Mouse (Mus musculus): Measurements from ENCODE around the gene Fxyd2. TPM values are rescaled to one million over a fixed set of nuclear protein-coding genes. Genes with fewer than 3 reads are reported as not detected.
A peak's percentile ranks its signal among the peaks of the same experiment; 100 is the strongest.

Gene Fxyd2
- polyA plus RNA-seq, 1 experiment from 2014 or later, result 3.3 TPM

GRCm38 (mm10) chr9:45395796-45396195 lies 3.7 kb upstream of the Fxyd2 start:
- no peak overlapping the region for H3K27ac ChIP-seq
- H3K9me3 ChIP-seq, result no peaks in the 10 kb centered on the region
- WGBS, result 23% methylated on average over 3 of the region's 3 CpGs
- no peak overlapping the region for H3K9ac ChIP-seq
- ATAC-seq (ENCODE audit: borderline replicate concordance, extremely low read depth, low FRiP score, low TSS enrichment), result no peak
- H3K4me3 ChIP-seq, result no peak overlapping the region
- H3K4me2 ChIP-seq, result no peak overlapping the region
- H3K36me3 ChIP-seq, result no peaks in the 10 kb centered on the region
- no peaks in the 10 kb centered on the region for H3K4me1 ChIP-seq
- H3K27me3 ChIP-seq, result no peaks in the 10 kb centered on the region

GRCm38 (mm10) chr9:45398336-45398735 lies 1.1 kb upstream of the Fxyd2 start:
- Histone ChIP-seq H3K4me3 (no peak overlapping the region), H3K4me2 (no peak overlapping the region), H3K4me1 (no peaks in the 10 kb centered on the region), H3K27me3 (no peaks in the 10 kb centered on the region), H3K36me3 (no peaks in the 10 kb centered on the region), H3K9ac (no peak overlapping the region), H3K27ac (no peak overlapping the region), H3K9me3 (no peaks in the 10 kb centered on the region)
- no peak for ATAC-seq (ENCODE audit: borderline replicate concordance, extremely low read depth, low FRiP score, low TSS enrichment)
- WGBS, result 29% methylated on average over 1 of the region's 1 CpGs

GRCm38 (mm10) chr9:45401851-45402250 lies 2.4 kb downstream of the Fxyd2 start:
- no peak overlapping the region for H3K9ac ChIP-seq
- no peaks in the 10 kb centered on the region for H3K36me3 ChIP-seq
- H3K27me3 ChIP-seq, result no peaks in the 10 kb centered on the region
- H3K4me1 ChIP-seq, result no peaks in the 10 kb centered on the region
- no peak overlapping the region for H3K4me2 ChIP-seq
- no peak for ATAC-seq (ENCODE audit: borderline replicate concordance, extremely low read depth, low FRiP score, low TSS enrichment)
- no peak overlapping the region for H3K27ac ChIP-seq
- no peaks in the 10 kb centered on the region for H3K9me3 ChIP-seq
- WGBS, result 37% methylated on average over 4 of the region's 4 CpGs
- no peak overlapping the region for H3K4me3 ChIP-seq

- Histone ChIP-seq H3K4me3 (no peak overlapping the region), H3K4me1 (peaks cover 3% of the 10 kb centered on the region), H3K9me3 (no peaks in the 10 kb centered on the region), H3K27me3 (no peaks in the 10 kb centered on the region), H3K4me2 (no peak overlapping the region), H3K36me3 (no peaks in the 10 kb centered on the region), H3K27ac (no peak overlapping the region), H3K9ac (no peak overlapping the region)
- 41% methylated on average over 2 of the region's 2 CpGs for WGBS
- no peak for ATAC-seq (ENCODE audit: borderline replicate concordance, extremely low read depth, low FRiP score, low TSS enrichment)
Observed at GRCm38 (mm10) chr9:45402957-45403356, 3.5 kb downstream of the Fxyd2 start.

- no peaks in the 10 kb centered on the region for H3K27me3 ChIP-seq
- no peak overlapping the region for H3K27ac ChIP-seq
- 45% methylated on average over 5 of the region's 5 CpGs for WGBS
- no peak overlapping the region for H3K4me2 ChIP-seq
- H3K4me3 ChIP-seq, result no peak overlapping the region
- no peak overlapping the region for H3K9ac ChIP-seq
- H3K4me1 ChIP-seq, result peaks cover 6% of the 10 kb centered on the region
- no peaks in the 10 kb centered on the region for H3K36me3 ChIP-seq
- no peaks in the 10 kb centered on the region for H3K9me3 ChIP-seq
- no peak for ATAC-seq (ENCODE audit: borderline replicate concordance, extremely low read depth, low FRiP score, low TSS enrichment)
Observed at GRCm38 (mm10) chr9:45405694-45406093, 6.2 kb downstream of the Fxyd2 start.

GRCm38 (mm10) chr9:45406808-45407207 lies 7.3 kb downstream of the Fxyd2 start:
- no peak for ATAC-seq (ENCODE audit: borderline replicate concordance, extremely low read depth, low FRiP score, low TSS enrichment)
- H3K27me3 ChIP-seq, result no peaks in the 10 kb centered on the region
- H3K36me3 ChIP-seq, result no peaks in the 10 kb centered on the region
- H3K27ac ChIP-seq, result no peak overlapping the region
- H3K9ac ChIP-seq, result no peak overlapping the region
- no peak overlapping the region for H3K4me3 ChIP-seq
- no peaks in the 10 kb centered on the region for H3K9me3 ChIP-seq
- WGBS, result 79% methylated on average over 3 of the region's 3 CpGs
- H3K4me2 ChIP-seq, result no peak overlapping the region
- peaks cover 6% of the 10 kb centered on the region for H3K4me1 ChIP-seq

GRCm38 (mm10) chr9:45407706-45408675 lies 8.5 kb downstream of the Fxyd2 start:
- Histone ChIP-seq H3K9ac (no peak overlapping the region), H3K4me2 (peak overlapping the region; percentile 58), H3K27ac (no peak overlapping the region), H3K27me3 (no peaks in the 10 kb centered on the region), H3K36me3 (no peaks in the 10 kb centered on the region), H3K4me1 (peaks cover 6% of the 10 kb centered on the region), H3K9me3 (no peaks in the 10 kb centered on the region), H3K4me3 (peak overlapping the region; percentile 30)
- ATAC-seq (ENCODE audit: borderline replicate concordance, extremely low read depth, low FRiP score, low TSS enrichment), result peak; percentile 72
- 33% methylated on average over 33 of the region's 33 CpGs for WGBS

GRCm38 (mm10) chr9:45410193-45410592 lies 10.7 kb downstream of the Fxyd2 start:
- Histone ChIP-seq H3K9me3 (no peaks in the 10 kb centered on the region), H3K4me2 (no peak overlapping the region), H3K27ac (no peak overlapping the region), H3K4me3 (no peak overlapping the region), H3K4me1 (peaks cover 6% of the 10 kb centered on the region), H3K36me3 (no peaks in the 10 kb centered on the region), H3K27me3 (no peaks in the 10 kb centered on the region), H3K9ac (no peak overlapping the region)
- ATAC-seq (ENCODE audit: borderline replicate concordance, extremely low read depth, low FRiP score, low TSS enrichment), result no peak
- WGBS, result 50% methylated on average over 5 of the region's 5 CpGs

GRCm38 (mm10) chr9:45410614-45411013 lies 11.1 kb downstream of the Fxyd2 start:
- no peak for ATAC-seq (ENCODE audit: borderline replicate concordance, extremely low read depth, low FRiP score, low TSS enrichment)
- 95% methylated on average over 2 of the region's 2 CpGs for WGBS
- Histone ChIP-seq H3K36me3 (no peaks in the 10 kb centered on the region), H3K4me3 (no peak overlapping the region), H3K27ac (no peak overlapping the region), H3K4me2 (no peak overlapping the region), H3K4me1 (peaks cover 6% of the 10 kb centered on the region), H3K27me3 (no peaks in the 10 kb centered on the region), H3K9ac (no peak overlapping the region), H3K9me3 (no peaks in the 10 kb centered on the region)

GRCm38 (mm10) chr9:45411111-45411510 lies 11.6 kb downstream of the Fxyd2 start:
- Histone ChIP-seq H3K27ac (no peak overlapping the region), H3K27me3 (no peaks in the 10 kb centered on the region), H3K4me3 (no peak overlapping the region), H3K9me3 (no peaks in the 10 kb centered on the region), H3K4me2 (no peak overlapping the region), H3K36me3 (no peaks in the 10 kb centered on the region), H3K9ac (no peak overlapping the region), H3K4me1 (peaks cover 6% of the 10 kb centered on the region)
- 70% methylated on average over 3 of the region's 3 CpGs for WGBS
- ATAC-seq (ENCODE audit: borderline replicate concordance, extremely low read depth, low FRiP score, low TSS enrichment), result no peak

GRCm38 (mm10) chr9:45411803-45412202 lies 12.3 kb downstream of the Fxyd2 start:
- H3K36me3 ChIP-seq, result no peaks in the 10 kb centered on the region
- no peak overlapping the region for H3K27ac ChIP-seq
- H3K9me3 ChIP-seq, result no peaks in the 10 kb centered on the region
- no peak overlapping the region for H3K4me3 ChIP-seq
- WGBS, result 14% methylated on average over 7 of the region's 7 CpGs
- no peaks in the 10 kb centered on the region for H3K27me3 ChIP-seq
- peak overlapping the region; percentile 40 for H3K4me2 ChIP-seq
- no peak for ATAC-seq (ENCODE audit: borderline replicate concordance, extremely low read depth, low FRiP score, low TSS enrichment)
- H3K9ac ChIP-seq, result no peak overlapping the region
- H3K4me1 ChIP-seq, result peaks cover 6% of the 10 kb centered on the region

GRCm38 (mm10) chr9:45412287-45412686 lies 12.8 kb downstream of the Fxyd2 start:
- Histone ChIP-seq H3K27ac (no peak overlapping the region), H3K27me3 (no peaks in the 10 kb centered on the region), H3K36me3 (no peaks in the 10 kb centered on the region), H3K4me2 (peak overlapping the region; percentile 40), H3K4me3 (no peak overlapping the region), H3K9ac (no peak overlapping the region), H3K4me1 (peaks cover 6% of the 10 kb centered on the region), H3K9me3 (no peaks in the 10 kb centered on the region)
- no peak for ATAC-seq (ENCODE audit: borderline replicate concordance, extremely low read depth, low FRiP score, low TSS enrichment)
- WGBS, result 3% methylated on average over 10 of the region's 10 CpGs
